Mouse (Mus musculus): ENCODE results near the gene Ccdc130. TPM values are rescaled to one million over a fixed set of nuclear protein-coding genes. Genes with fewer than 3 reads are reported as not detected.

The Ccdc130 gene
- polyA plus RNA-seq, 1 experiment from 2014 or later, result 24.0 TPM

- WGBS, result 30% methylated on average over 10 of the region's 10 CpGs
- Histone ChIP-seq H3K9me3 (no peaks in the 10 kb centered on the region), H3K4me1 (replicated peaks) (peaks cover 45% of the 10 kb centered on the region), H3K27me3 (no peaks in the 10 kb centered on the region), H3K27ac (peak overlapping the region; percentile 76), H3K4me2 (peak overlapping the region; percentile 93), H3K9ac (peak overlapping the region; percentile 99), H3K36me3 (peaks cover 41% of the 10 kb centered on the region), H3K4me3 (peak overlapping the region; percentile 93)
- ATAC-seq (ENCODE audit: low FRiP score), result no peak
Measured at GRCm38 (mm10) chr8:84235746-84236409, 34.3 kb downstream of the Ccdc130 start.

DNA sequence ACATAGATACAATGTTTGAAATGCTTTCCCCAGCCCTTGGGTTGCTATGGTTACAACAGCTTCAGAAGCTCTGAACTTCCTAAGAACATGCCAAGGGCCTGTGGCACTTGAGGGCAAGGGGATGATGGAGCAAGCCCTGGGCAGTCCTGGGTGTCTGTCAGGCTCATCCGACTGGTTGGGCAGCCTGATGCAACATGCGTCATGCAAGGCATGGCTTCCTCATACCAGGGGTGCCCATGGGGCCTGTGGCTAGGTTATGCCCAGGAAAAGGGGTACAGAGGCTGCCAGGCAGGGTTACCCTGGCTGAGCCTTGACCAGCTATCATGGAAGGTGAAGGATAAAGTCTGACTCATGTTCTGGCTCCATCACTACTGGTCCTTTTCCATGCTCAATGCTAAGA lies 37.1 kb downstream of the Ccdc130 start:
- no peak overlapping the region for H3K4me3 ChIP-seq
- no peak overlapping the region for H3K9ac ChIP-seq
- no peak overlapping the region for H3K4me2 ChIP-seq
- H3K9me3 ChIP-seq, result no peaks in the 10 kb centered on the region
- no peaks in the 10 kb centered on the region for H3K27me3 ChIP-seq
- peaks cover 43% of the 10 kb centered on the region for H3K4me1 ChIP-seq (replicated peaks)
- H3K36me3 ChIP-seq, result peaks cover 69% of the 10 kb centered on the region
- H3K27ac ChIP-seq, result no peak overlapping the region
- WGBS, result 84% methylated on average over 2 of the region's 2 CpGs
- ATAC-seq (ENCODE audit: low FRiP score), result no peak

- H3K4me2 ChIP-seq, result no peak overlapping the region
- whole genome bisulfite sequencing, result 81% methylated on average over 17 of the region's 17 CpGs
- peaks cover 31% of the 10 kb centered on the region for H3K4me1 ChIP-seq (replicated peaks)
- H3K4me3 ChIP-seq, result no peak overlapping the region
- H3K36me3 ChIP-seq, result peaks cover 92% of the 10 kb centered on the region
- no peak overlapping the region for H3K9ac ChIP-seq
- no peaks in the 10 kb centered on the region for H3K9me3 ChIP-seq
- H3K27me3 ChIP-seq, result no peaks in the 10 kb centered on the region
- H3K27ac ChIP-seq, result no peak overlapping the region
- no peak for ATAC-seq (ENCODE audit: low FRiP score)
Measured at GRCm38 (mm10) chr8:84230735-84231134, 39.4 kb downstream of the Ccdc130 start.

- H3K4me1 ChIP-seq (replicated peaks), result no peaks in the 10 kb centered on the region
- no peaks in the 10 kb centered on the region for H3K9me3 ChIP-seq
- no peaks in the 10 kb centered on the region for H3K27me3 ChIP-seq
- no peak overlapping the region for H3K9ac ChIP-seq
- WGBS, result 79% methylated on average over 21 of the region's 21 CpGs
- H3K4me2 ChIP-seq, result no peak overlapping the region
- no peak overlapping the region for H3K4me3 ChIP-seq
- peaks cover 97% of the 10 kb centered on the region for H3K36me3 ChIP-seq
- H3K27ac ChIP-seq, result no peak overlapping the region
- ATAC-seq (ENCODE audit: low FRiP score), result no peak
Measured at GRCm38 (mm10) chr8:84223322-84224029, 46.7 kb downstream of the Ccdc130 start.

- Histone ChIP-seq H3K36me3 (peaks cover 97% of the 10 kb centered on the region), H3K27ac (no peak overlapping the region), H3K4me2 (no peak overlapping the region), H3K9me3 (no peaks in the 10 kb centered on the region), H3K4me3 (no peak overlapping the region), H3K4me1 (replicated peaks) (no peaks in the 10 kb centered on the region), H3K27me3 (no peaks in the 10 kb centered on the region), H3K9ac (no peak overlapping the region)
- 95% methylated on average over 9 of the region's 9 CpGs for WGBS
- no peak for ATAC-seq (ENCODE audit: low FRiP score)
Measured at GRCm38 (mm10) chr8:84222566-84223165, 47.5 kb downstream of the Ccdc130 start.

GRCm38 (mm10) chr8:84220105-84220504 lies 50.1 kb downstream of the Ccdc130 start:
- Histone ChIP-seq H3K27ac (no peak overlapping the region), H3K4me3 (no peak overlapping the region), H3K9ac (no peak overlapping the region), H3K4me1 (replicated peaks) (no peaks in the 10 kb centered on the region), H3K9me3 (no peaks in the 10 kb centered on the region), H3K4me2 (no peak overlapping the region), H3K36me3 (peaks cover 97% of the 10 kb centered on the region), H3K27me3 (no peaks in the 10 kb centered on the region)
- WGBS, result 87% methylated on average over 7 of the region's 7 CpGs
- no peak for ATAC-seq (ENCODE audit: low FRiP score)

DNA sequence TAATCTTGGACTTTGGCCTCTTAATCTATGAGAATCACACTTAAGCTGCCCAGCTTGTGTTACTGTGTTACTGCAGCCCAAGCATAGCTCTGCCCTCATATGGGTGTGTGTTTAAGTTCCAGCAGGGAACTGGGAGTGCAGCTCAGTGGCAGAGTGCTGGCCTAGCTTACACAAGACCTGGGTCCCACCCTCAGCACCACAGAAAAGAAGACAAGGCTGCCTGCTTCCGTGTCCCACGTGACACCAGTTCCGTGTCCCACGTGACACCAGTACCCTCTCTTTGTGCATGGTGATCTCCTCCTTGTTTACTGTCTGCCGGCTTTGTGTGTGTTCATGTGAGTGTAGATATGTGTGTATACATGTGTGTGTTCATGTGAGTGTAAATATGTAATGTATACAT lies 52.0 kb downstream of the Ccdc130 start:
- H3K27me3 ChIP-seq, result no peaks in the 10 kb centered on the region
- no peak overlapping the region for H3K4me2 ChIP-seq
- H3K4me3 ChIP-seq, result no peak overlapping the region
- no peak overlapping the region for H3K27ac ChIP-seq
- no peaks in the 10 kb centered on the region for H3K9me3 ChIP-seq
- H3K4me1 ChIP-seq (replicated peaks), result no peaks in the 10 kb centered on the region
- ATAC-seq (ENCODE audit: low FRiP score), result no peak
- 93% methylated on average over 5 of the region's 5 CpGs for WGBS
- peaks cover 96% of the 10 kb centered on the region for H3K36me3 ChIP-seq
- H3K9ac ChIP-seq, result no peak overlapping the region

DNA sequence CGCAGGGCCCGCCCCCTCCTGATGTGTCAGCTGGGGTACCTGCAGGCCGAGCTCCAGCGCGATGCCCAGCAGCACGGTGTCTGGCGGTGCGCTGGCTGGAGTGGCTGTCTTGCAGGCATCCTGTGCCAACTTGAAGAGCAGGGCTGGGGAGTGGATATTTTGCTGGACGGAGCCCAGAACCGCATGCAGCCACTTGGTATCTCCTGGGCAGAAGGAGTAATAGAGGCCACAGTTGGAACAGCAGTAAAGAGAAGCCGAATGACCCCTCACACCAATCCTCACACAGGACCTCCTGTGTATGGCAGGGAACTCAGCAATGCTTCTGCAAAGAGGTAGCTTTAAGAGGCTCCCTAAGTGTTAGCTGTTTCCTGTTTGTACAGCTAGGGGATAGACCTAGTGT lies 53.0 kb downstream of the Ccdc130 start:
- Histone ChIP-seq H3K9ac (no peak overlapping the region), H3K9me3 (no peaks in the 10 kb centered on the region), H3K36me3 (peaks cover 96% of the 10 kb centered on the region), H3K27me3 (no peaks in the 10 kb centered on the region), H3K27ac (no peak overlapping the region), H3K4me1 (replicated peaks) (no peaks in the 10 kb centered on the region), H3K4me2 (no peak overlapping the region), H3K4me3 (no peak overlapping the region)
- 98% methylated on average over 11 of the region's 11 CpGs for WGBS
- ATAC-seq (ENCODE audit: low FRiP score), result no peak

DNA sequence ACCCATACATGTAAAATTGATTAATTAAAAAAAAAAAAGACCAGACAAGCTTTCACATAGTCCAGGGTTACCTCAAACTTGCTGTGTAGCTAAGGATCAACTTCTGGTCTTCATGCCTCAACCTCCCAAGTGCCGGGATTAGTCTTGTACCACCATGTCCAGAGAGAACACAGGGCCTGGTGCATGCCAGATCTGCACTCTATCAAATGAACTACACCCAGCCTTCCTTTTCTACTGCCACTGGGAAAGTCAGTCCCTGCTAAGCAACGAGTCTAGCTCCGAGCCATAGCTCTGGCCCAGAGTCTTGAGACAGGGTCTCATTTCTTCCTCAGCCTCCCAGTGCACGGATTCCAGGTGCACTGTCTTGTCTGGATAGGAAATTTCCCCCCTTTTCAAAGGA lies 56.9 kb downstream of the Ccdc130 start:
- Histone ChIP-seq H3K27me3 (no peaks in the 10 kb centered on the region), H3K9me3 (no peaks in the 10 kb centered on the region), H3K4me1 (replicated peaks) (peaks cover 22% of the 10 kb centered on the region), H3K9ac (no peak overlapping the region), H3K4me2 (no peak overlapping the region), H3K4me3 (no peak overlapping the region), H3K27ac (no peak overlapping the region), H3K36me3 (peaks cover 81% of the 10 kb centered on the region)
- 96% methylated on average over 4 of the region's 4 CpGs for WGBS
- no peak for ATAC-seq (ENCODE audit: low FRiP score)

DNA sequence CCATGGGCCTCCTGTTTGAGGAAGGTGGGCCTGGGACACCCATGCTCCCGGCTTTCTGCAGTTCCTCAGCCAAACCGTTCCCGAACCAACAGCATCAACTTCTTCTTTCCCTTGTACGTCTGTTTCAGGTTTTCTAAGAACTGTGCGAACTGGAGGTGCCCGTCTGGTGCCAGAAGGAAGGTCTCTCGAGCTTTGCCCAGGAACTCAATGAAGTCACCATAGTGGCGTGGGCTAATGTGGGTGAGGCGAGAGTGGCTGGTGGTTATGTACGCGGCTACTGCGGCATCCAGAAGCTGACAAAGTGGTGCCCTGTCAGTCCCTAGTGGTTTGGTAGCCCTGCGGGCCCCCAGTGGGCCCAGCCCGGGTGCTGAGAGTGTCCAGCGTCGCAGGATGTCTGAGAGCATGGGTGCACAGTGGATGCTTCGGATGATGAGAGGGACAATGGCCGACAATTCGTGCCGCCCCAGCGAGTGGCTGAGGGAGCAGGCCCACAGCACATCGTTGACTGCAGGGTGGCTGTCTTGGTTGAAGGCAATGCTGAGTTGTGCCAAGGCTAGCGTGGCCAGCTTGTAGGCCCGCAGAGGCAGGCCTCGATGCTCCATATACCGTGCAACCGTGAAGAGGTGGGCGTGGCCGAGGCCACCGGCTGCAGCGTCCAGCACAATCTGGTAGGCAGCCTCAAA lies 58.2 kb downstream of the Ccdc130 start:
- Histone ChIP-seq H3K27ac (no peak overlapping the region), H3K9me3 (no peaks in the 10 kb centered on the region), H3K27me3 (no peaks in the 10 kb centered on the region), H3K4me3 (no peak overlapping the region), H3K4me2 (no peak overlapping the region), H3K4me1 (replicated peaks) (peaks cover 31% of the 10 kb centered on the region), H3K9ac (no peak overlapping the region), H3K36me3 (peaks cover 68% of the 10 kb centered on the region)
- ATAC-seq (ENCODE audit: low FRiP score), result no peak
- 93% methylated on average over 31 of the region's 31 CpGs for WGBS

DNA sequence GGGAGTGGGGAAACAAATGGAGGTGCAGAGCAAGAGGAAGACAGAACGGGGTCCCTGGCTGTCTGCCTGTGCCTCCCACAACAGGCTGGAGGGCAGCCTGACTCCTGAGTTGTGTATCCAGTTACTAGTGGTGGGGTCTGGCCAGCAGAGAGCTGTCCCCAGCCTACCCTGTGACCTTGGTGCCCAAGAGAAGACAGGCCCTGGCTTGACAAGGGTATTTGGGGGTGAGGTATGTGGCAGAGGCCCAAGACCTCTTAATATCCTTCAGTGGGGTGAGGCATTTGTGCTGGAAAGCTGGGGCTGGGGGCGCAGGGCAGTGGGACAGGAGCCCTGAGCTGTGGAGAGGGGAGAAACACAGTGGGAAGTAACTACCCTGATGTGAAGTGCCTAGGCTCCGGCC lies 59.0 kb downstream of the Ccdc130 start:
- Histone ChIP-seq H3K27ac (no peak overlapping the region), H3K27me3 (no peaks in the 10 kb centered on the region), H3K9ac (no peak overlapping the region), H3K4me1 (replicated peaks) (peaks cover 31% of the 10 kb centered on the region), H3K36me3 (peaks cover 60% of the 10 kb centered on the region), H3K4me2 (no peak overlapping the region), H3K4me3 (no peak overlapping the region), H3K9me3 (no peaks in the 10 kb centered on the region)
- WGBS, result 97% methylated on average over 3 of the region's 3 CpGs
- ATAC-seq (ENCODE audit: low FRiP score), result no peak

- Histone ChIP-seq H3K27ac (0 out of 2 replicates have a peak overlapping the region, but pooled peaks have one; percentile 20), H3K36me3 (peaks cover 51% of the 10 kb centered on the region), H3K9ac (peak overlapping the region; percentile 56; the same call in 1 of the 2 replicates), H3K4me3 (no peak overlapping the region), H3K27me3 (no peaks in the 10 kb centered on the region), H3K9me3 (no peaks in the 10 kb centered on the region), H3K4me1 (replicated peaks) (peaks cover 31% of the 10 kb centered on the region), H3K4me2 (peak overlapping the region; percentile 40)
- ATAC-seq (ENCODE audit: low FRiP score), result peak; percentile 47
- 44% methylated on average over 31 of the region's 34 CpGs for WGBS
Measured at GRCm38 (mm10) chr8:84210167-84210791, 59.9 kb downstream of the Ccdc130 start.
